Mouse (Mus musculus): ENCODE measurements around the gene Cenpm.

GRCm38 (mm10) chr15:82290252-82290651 is 45.7 kb upstream of the Cenpm start:
- no peak for TF ChIP-seq CTCF (conservative IDR thresholded peaks at IDR 0.05; ENCODE audit: insufficient read depth, insufficient read length, low read depth, low read length)
- TF ChIP-seq POLR2A (IDR thresholded peaks at IDR 0.05; ENCODE audit: low read depth, low read length) = no peak
